Mouse (Mus musculus) macrophage (primary cell): ENCODE measurements around the gene Tmem242. TPM values are rescaled to one million over a fixed set of nuclear protein-coding genes. Genes with fewer than 3 reads are reported as not detected.

Experiments
- H3K27ac ChIP-seq: fragments of 350-480 bp; formaldehyde crosslinking; 2 replicates; pipeline ENCODE4 v1.9.0; 2021
- H3K36me3 ChIP-seq: fragments of 350-480 bp; formaldehyde crosslinking; 2 replicates; pipeline ENCODE4 v1.9.0; 2021; ENCODE audit errors: inconsistent target
- H3K4me3 ChIP-seq: fragments of 350-480 bp; formaldehyde crosslinking; 2 replicates; pipeline ENCODE4 v1.9.0; 2021; ENCODE audit errors: inconsistent target
- H3K79me2 ChIP-seq: fragments of 350-480 bp; formaldehyde crosslinking; 2 replicates; pipeline ENCODE4 v1.9.0; 2021; ENCODE audit errors: inconsistent target
- WGBS: methylation state at CpG from one replicate; pipeline ENCODE4 v1.1.7; 2026; ENCODE audit warnings: inconsistent platforms; ENCODE audit not compliant: missing documents; 5-methylcytosine and 5-hydroxymethylcytosine counted together
- polyA plus RNA-seq: library from polyadenylated mRNA; stranded (reverse); fragments of 250-400 nt; gene quantifications from 3 replicates; pipeline ENCODE4 v1.2.4, GENCODE M21; 2018; ENCODE audit warnings: inconsistent platforms

The Tmem242 gene
- polyA plus RNA-seq, 1 experiment from 2014 or later: 86.0 TPM

DNA sequence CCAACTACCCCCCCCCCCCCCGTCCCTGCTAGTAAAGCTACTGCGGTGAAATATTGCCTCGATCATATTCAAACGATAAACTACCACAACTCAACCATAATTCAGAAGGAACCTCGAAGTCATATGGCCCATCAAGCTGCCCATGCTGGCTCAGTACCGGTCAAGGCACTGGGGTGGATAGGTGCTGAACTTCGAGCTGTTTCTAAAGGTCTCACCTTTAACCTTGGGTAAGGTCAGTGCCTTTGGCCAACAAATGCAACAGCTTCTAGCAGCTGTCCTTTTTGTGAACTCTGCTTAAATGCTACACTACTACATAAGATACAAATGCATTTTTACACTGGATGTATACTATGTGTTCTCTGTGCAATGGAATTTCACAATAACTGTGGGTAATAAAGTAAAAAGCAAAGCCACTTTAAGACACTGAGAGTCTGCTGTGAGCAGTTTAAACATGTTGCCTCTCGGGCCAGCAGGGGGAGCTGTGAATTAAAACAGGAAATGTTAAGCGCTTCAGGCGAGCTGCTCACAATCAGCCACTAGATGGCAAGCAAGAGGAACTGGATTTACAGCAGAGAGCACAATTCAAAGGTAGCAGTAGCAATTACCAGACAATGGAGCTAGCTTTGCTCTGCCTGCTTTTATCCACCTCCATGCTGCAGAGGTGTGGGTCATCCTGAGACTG is 10.8 kb downstream of the Tmem242 start:
- peaks cover 29% of the 10 kb centered on the region; the same call in 1 of the 2 replicates for H3K36me3 ChIP-seq
- H3K27ac ChIP-seq: no peak overlapping the region
- H3K79me2 ChIP-seq: peaks cover 12% of the 10 kb centered on the region; the same call in 1 of the 2 replicates
- 54% methylated on average over 9 of the region's 10 CpGs for WGBS
- no peak overlapping the region for H3K4me3 ChIP-seq

DNA sequence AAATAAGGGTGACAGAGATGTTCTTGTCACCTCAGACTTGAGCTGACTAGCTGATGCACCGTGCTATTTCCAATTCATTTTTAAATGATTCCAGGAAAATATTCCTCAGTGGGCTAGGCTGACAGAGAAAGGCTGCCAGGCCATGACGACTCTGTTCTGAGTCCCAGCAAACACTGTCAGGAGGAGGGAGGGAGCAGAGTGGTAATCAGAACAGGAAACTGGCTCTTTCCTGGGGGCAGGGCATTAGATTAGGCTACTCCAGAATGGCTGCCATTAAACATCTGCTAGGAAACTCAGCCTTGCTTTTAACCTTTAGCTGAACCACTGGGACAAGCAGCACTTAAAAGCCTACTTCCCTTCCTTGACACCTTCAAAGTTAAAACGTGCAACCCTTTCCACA is 14.9 kb downstream of the Tmem242 start:
- peaks cover 13% of the 10 kb centered on the region; the same call in 1 of the 2 replicates for H3K36me3 ChIP-seq
- no peak overlapping the region for H3K4me3 ChIP-seq
- H3K79me2 ChIP-seq: peaks cover 9% of the 10 kb centered on the region; the same call in 1 of the 2 replicates
- 34% methylated on average over 3 of the region's 3 CpGs for WGBS
- H3K27ac ChIP-seq: no peak overlapping the region

DNA sequence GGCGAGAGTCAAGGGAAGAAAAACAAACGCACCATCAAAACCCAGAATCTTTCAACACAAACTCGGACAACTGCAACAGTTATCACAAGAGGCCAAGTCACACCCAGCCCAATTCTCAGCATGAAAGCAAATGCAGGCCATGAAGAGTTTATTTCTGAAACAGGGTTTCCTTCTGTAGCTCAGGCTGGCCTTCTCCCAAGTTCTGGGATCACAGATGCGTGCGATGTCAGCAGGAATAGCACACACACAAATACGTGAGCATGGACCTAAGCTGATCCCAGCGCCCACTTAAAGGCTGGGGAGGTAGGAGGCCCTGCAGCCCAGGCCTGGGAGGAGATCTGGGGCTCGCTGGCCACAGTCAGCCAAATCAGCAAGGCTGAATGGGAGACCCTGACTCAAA is 15.9 kb downstream of the Tmem242 start:
- 95% methylated on average over 8 of the region's 8 CpGs for WGBS
- Histone ChIP-seq H3K27ac (no peak overlapping the region), H3K4me3 (no peak overlapping the region), H3K36me3 (peaks cover 15% of the 10 kb centered on the region; the same call in 1 of the 2 replicates), H3K79me2 (peaks cover 9% of the 10 kb centered on the region; the same call in 1 of the 2 replicates)

DNA sequence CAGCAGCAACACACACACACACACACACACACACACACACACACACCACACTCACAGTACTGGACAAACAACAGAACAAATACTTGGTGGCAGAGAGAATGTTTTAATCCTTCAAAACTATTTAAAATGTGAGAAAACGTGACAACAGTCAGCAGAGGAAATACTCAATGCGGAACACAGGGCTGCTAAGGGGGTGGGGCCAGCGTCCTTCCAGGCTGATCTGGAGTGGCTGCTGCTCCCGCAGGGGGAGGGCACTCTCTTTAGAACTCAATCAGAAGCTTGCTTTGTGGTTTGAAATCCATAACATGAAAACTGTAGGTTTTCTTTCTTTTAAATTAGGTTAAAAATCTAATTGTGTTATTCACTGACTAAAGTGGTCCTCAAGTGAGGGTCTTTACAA is 18.2 kb downstream of the Tmem242 start:
- Histone ChIP-seq H3K36me3 (peaks cover 32% of the 10 kb centered on the region), H3K4me3 (no peak overlapping the region), H3K79me2 (peaks cover 9% of the 10 kb centered on the region; the same call in 1 of the 2 replicates), H3K27ac (no peak overlapping the region)
- 51% methylated on average over 4 of the region's 4 CpGs for WGBS

DNA sequence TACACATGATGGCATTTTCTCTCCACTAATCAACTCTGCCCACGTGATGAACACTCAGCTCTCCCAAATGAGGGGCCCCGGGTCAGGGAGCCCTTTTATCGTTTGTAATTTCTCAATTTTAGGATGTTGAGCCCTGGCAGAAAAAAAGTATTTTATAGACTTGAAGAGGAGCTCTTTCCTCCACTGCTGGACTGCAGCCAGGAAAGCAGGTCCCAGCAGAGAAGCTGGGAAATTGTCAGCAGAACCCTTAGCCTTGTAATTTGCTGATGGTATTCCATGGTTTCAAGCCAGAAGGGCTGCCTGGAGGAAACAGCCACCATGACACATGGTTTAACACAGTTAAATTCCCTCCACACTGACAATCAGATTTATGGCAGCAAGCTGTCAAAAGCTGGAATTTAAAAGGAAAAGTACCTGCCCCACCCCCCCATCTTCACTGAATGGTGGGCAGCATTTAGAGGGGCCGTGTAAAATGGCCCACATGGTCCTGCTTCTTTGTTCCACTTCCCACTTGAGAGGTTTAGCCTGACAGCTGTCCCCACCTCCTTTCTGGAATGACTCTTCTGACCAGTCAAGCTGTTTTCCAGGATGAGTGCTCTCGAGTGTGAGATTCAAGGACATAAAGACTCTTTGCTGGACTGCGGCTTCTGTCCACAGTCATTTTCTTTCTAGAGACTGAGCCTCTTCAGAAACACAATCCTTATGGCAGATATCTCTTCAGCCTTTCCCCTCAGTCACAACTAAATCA is 20.1 kb downstream of the Tmem242 start:
- WGBS: 94% methylated on average over 6 of the region's 6 CpGs
- Histone ChIP-seq H3K79me2 (peaks cover 9% of the 10 kb centered on the region; the same call in 1 of the 2 replicates), H3K36me3 (peaks cover 32% of the 10 kb centered on the region), H3K4me3 (no peak overlapping the region), H3K27ac (no peak overlapping the region)

DNA sequence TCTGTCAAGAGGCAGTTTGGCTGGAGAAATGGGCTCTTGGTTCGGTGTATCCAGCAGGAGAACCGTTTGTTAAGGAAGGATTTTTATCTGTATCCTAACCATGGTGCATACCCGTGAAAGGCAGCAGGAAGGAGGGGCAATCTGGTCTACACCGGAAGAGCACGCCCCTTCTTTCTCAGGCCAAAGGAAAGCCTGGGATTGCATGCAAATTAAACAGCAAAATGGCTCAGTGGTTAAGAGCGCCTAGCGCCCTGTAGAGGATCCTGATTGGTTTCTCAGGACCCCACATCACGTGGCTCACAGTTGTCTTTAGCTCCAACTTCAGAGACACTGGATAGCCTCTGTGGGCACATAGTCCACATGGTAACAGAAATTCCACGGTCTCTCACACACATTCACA is 21.0 kb downstream of the Tmem242 start:
- peaks cover 32% of the 10 kb centered on the region for H3K36me3 ChIP-seq
- no peak overlapping the region for H3K27ac ChIP-seq
- WGBS: 95% methylated on average over 9 of the region's 9 CpGs

DNA sequence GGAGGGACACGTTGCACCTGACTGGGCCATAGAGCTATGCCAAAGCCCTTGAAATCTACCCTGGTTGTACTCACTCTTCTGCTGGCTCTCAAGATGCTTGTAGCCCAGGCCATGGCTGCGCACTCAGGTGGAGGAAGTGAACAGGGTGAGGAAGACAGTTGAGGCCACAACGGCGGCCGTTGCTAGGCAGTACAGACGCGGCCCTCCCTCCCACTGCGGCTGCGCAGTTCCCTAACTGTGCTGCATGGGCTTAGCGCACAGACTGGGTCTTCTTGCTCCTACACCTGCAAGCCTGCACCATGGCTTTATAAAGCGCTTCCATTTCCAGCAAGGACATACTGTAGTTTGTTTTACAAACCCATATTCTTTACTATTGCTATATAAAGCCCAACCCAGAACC is 21.5 kb downstream of the Tmem242 start, which contains the start of gene Ldhal6b:
Gene Ldhal6b (minus strand): TSS at position 223 of the 400 bp plus-strand sequence.
- Histone ChIP-seq H3K36me3 (peaks cover 28% of the 10 kb centered on the region), H3K27ac (no peak within 1 kb of the TSS), H3K4me3 (no peak within 1 kb of the TSS), H3K79me2 (peaks cover 1% of the 10 kb centered on the region; the same call in 1 of the 2 replicates)
- WGBS: over 99% methylated on average over 11 of the region's 11 CpGs

More for the DNA sequence above, 21.0 kb downstream of the Tmem242 start:
- Histone ChIP-seq H3K79me2 (peaks cover 6% of the 10 kb centered on the region; the same call in 1 of the 2 replicates), H3K4me3 (no peak overlapping the region)

DNA sequence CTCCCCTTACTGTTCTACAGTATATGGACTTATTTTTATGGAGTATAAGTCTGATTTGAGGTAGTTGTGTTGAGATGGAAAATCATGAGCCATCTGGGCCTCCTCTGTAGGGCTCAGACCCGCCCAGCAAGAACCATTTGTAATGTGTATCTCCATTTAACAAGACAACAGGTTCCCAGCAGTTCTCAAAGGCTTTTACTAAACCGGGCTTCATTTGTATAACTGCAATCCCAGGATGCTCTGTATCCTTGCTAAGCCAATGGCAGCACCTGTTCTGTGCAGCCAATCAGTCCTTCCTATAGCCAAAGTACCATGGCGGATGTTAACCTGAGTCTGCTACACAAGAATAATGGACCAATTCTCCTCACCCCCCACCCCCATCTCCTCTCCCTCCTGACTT is 23.5 kb downstream of the Tmem242 start:
- no peaks in the 10 kb centered on the region for H3K79me2 ChIP-seq
- H3K4me3 ChIP-seq: no peak overlapping the region
- peaks cover 25% of the 10 kb centered on the region for H3K36me3 ChIP-seq
- WGBS: 96% methylated on average over 3 of the region's 3 CpGs
- H3K27ac ChIP-seq: no peak overlapping the region

DNA sequence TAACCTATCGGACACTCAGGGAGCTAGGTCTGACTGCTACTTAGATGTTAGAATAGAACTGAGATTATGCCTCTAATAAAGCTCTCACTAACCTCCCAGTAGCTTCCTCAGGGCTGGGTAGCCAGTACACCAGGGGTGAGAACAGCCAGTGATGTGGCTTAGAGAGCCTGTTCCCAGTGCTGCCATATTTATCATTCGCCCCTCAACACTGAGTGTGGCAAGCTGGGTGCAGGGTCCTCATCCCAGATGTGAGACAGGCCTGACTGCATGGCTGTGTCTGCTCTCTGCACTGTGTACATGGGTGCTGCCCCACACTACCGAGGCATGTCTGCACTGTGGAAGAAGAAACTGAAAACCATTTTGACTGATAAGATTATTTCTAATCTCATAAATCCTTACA is 26.0 kb downstream of the Tmem242 start:
- peaks cover 29% of the 10 kb centered on the region for H3K36me3 ChIP-seq
- no peaks in the 10 kb centered on the region for H3K79me2 ChIP-seq
- no peak overlapping the region for H3K27ac ChIP-seq
- 100% methylated on average over 3 of the region's 3 CpGs for WGBS
- no peak overlapping the region for H3K4me3 ChIP-seq

DNA sequence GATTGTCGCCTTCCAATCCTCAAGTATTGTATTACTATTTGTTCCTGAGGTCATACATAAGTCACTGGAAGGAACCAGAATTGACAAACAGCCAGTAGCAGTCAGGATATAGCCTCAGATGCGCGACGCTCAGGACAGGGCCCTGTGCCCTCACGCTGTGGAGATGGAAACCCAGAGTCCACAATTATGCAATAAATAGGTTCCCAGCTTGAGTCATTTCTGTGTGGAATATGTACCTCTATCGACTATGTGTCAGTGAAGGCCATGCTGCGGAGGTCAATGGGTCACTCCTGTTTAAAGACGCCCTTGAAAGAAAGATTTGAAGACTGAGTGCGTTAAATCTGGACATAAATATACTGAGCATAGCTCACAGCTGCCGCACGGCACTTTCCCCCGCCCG is 26.7 kb downstream of the Tmem242 start:
- no peaks in the 10 kb centered on the region for H3K79me2 ChIP-seq
- peaks cover 22% of the 10 kb centered on the region for H3K36me3 ChIP-seq
- H3K4me3 ChIP-seq: no peak overlapping the region
- 92% methylated on average over 13 of the region's 13 CpGs for WGBS
- no peak overlapping the region for H3K27ac ChIP-seq

DNA sequence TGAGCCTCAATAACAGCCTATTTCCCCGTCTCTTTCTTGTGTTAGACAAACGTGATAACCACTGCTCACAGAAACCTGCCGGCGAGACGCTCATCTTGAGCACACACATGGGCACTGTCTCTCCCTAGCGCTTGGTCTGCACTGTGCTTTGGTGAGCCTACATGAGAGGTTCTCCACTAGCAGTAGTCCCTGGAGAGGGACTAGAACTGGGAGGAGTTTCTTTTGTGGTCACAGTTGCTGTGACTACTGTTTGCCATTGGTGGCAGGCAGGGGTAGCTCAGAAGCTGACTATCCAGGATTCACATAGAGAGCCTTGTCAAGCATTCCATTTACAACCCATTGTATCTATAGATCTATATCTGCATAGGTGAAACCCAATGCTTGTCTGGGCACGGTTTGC is 27.3 kb downstream of the Tmem242 start:
- WGBS: 93% methylated on average over 7 of the region's 7 CpGs
- peaks cover 16% of the 10 kb centered on the region for H3K36me3 ChIP-seq
- no peaks in the 10 kb centered on the region for H3K79me2 ChIP-seq
- H3K27ac ChIP-seq: no peak overlapping the region
- H3K4me3 ChIP-seq: no peak overlapping the region

DNA sequence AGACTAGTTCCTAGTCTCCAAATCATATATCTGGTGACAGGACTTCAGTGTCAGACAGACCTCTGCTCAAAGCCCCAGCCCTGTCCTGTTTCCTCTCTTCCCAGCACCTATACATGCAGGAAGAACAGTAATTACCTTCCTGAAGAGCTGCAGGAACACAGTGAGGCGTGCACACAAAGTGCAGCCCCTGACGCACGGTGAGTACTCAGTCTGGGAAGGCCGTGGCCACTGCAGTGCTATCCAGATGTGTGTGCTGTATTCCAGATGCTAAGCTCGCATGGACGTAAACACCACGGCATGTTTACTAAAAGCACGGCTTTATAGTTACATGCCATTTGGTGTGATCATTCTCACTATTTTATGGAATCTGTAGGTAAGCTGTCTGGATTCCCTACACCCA is 27.8 kb downstream of the Tmem242 start:
- H3K27ac ChIP-seq: no peak overlapping the region
- no peak overlapping the region for H3K4me3 ChIP-seq
- 94% methylated on average over 8 of the region's 8 CpGs for WGBS
- H3K79me2 ChIP-seq: no peaks in the 10 kb centered on the region
- H3K36me3 ChIP-seq: peaks cover 12% of the 10 kb centered on the region

DNA sequence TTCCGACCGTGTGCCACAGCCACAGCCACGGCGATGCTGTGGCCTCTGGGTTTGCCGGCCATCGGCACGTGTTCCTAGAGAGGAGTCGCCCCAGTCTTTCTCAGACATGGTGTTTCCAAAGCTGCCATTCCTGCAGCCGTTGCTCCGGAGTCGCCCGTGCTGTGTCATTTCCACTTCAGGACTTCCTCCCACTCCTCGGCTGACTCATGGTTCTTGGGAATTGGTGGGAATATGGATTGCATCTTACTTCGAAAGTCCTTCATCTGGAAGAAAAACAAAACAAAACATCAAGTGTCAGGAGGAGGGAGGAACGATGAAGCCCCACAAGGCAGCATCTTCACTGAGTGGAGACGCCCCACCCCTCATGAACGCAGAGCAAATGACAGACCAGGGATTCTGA is 28.9 kb downstream of the Tmem242 start:
- 95% methylated on average over 17 of the region's 17 CpGs for WGBS
- H3K79me2 ChIP-seq: no peaks in the 10 kb centered on the region
- H3K27ac ChIP-seq: no peak overlapping the region
- H3K4me3 ChIP-seq: no peak overlapping the region
- H3K36me3 ChIP-seq: peaks cover 12% of the 10 kb centered on the region

DNA sequence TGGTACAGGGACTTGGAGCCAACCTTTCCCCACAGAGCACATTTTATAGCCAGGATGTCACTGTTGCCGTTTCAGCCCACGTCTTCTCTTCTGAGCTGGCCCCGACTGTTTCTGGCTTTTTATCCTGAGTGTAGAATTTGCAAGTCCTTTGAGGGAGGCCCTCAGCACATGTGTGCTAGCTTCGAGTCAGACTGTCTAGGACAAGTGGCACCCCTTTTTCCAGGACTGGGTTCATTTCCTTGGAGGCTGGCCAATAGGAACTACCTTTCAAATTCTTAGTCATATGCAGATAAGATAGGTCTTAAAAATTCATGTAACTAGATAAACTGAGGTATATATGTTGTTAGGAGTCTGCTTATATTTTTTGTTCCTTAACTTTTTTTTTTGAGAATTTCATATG is 29.7 kb downstream of the Tmem242 start:
- H3K27ac ChIP-seq: no peak overlapping the region
- H3K36me3 ChIP-seq: peaks cover 12% of the 10 kb centered on the region
- WGBS: 90% methylated on average over 4 of the region's 4 CpGs
- no peak overlapping the region for H3K4me3 ChIP-seq
- no peaks in the 10 kb centered on the region for H3K79me2 ChIP-seq

DNA sequence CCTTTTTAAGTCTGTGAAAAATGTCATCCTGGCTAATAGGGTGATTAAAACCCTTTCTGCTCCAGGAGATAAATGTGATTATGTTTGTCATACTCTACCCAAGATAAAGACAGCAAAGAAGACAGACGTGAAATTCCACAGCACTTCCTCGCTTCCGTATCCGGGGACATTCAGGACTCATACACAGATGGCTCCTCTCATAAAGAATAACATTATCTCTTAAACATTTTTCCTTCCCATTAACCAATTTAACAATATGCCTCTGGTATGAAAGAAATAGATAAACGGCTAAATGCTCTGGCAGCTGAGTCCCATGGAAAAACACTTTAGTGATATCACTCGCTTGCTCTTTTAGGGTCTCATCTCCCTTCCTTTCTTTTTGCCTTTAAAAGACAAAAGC is 33.0 kb downstream of the Tmem242 start:
- Histone ChIP-seq H3K4me3 (no peak overlapping the region), H3K27ac (no peak overlapping the region), H3K79me2 (no peaks in the 10 kb centered on the region), H3K36me3 (peaks cover 12% of the 10 kb centered on the region)
- 74% methylated on average over 6 of the region's 6 CpGs for WGBS
